Mouse (Mus musculus) bone marrow, adult 2 months (tissue): ENCODE results near the gene Sdccag8.

ENCODE experiments used
- CTCF ChIP-seq: fragments of 200-500 bp; IDR thresholded peaks from 2 replicates; pipeline ENCODE4 v1.5.1; 2011; ENCODE audit warnings: low read length, control low read depth; ENCODE audit not compliant: control insufficient read depth, insufficient read depth
- POLR2A ChIP-seq: fragments of 200-500 bp; IDR thresholded peaks from 2 replicates; pipeline ENCODE4 v1.6.1; 2011; ENCODE audit warnings: low read depth, mild to moderate bottlenecking, control low read depth, low read length, borderline replicate concordance; ENCODE audit not compliant: control insufficient read depth

- no peak for TF ChIP-seq POLR2A
- TF ChIP-seq CTCF: no peak
These were observed 13.6 kb upstream of the Sdccag8 start for GRCm38 (mm10) chr1:176800728-176801365.
